Mouse (Mus musculus): ENCODE results near the gene Dand5. TPM values are rescaled to one million over a fixed set of nuclear protein-coding genes. Genes with fewer than 3 reads are reported as not detected.

The Dand5 gene
- polyA plus RNA-seq (2012; rRNA removed), result 2.5 and 2.9 TPM in 2 replicates

- H3K4me1 ChIP-seq (ENCODE audit: control insufficient read depth, insufficient read depth, low read length), result 0 out of 2 replicates have a peak, but pooled peaks cover 2% of the 10 kb centered on the region
- no peak for DNase-seq
- WGBS, result 68% methylated on average over 3 of the region's 3 CpGs
- H3K4me3 ChIP-seq (replicated peaks; ENCODE audit: extremely low read depth, low read depth, low read length), result no peak within 1 kb of the TSS
- TF ChIP-seq POLR2A (IDR thresholded peaks at IDR 0.05; ENCODE audit: borderline replicate concordance, extremely low read depth, low read depth, low read length), result no peak
- no peak for TF ChIP-seq CTCF (IDR thresholded peaks at IDR 0.05; ENCODE audit: insufficient read depth, low read length)
Measured at GRCm38 (mm10) chr8:84822723-84823122, at the start of gene Dand5. TSS of gene Dand5 (minus strand) at chr8:84822823.

- DNase-seq, result peak; percentile 80
- peak within 1 kb of the TSS; percentile 77 for H3K4me3 ChIP-seq (replicated peaks; ENCODE audit: extremely low read depth, low read depth, low read length)
- WGBS, result 11% methylated on average over 44 of the region's 46 CpGs
Measured at GRCm38 (mm10) chr8:84871376-84872308, 49.0 kb upstream of the Dand5 start, which contains the start of gene Syce2. TSS of gene Syce2 (plus strand) at chr8:84872111.

GRCm38 (mm10) chr8:84856864-84857441, 34.3 kb upstream of the Dand5 start, which contains the start of gene Farsa:
TSS of gene Farsa (plus strand) at chr8:84856989.
- H3K4me3 ChIP-seq (replicated peaks; ENCODE audit: extremely low read depth, low read depth, low read length), result peak within 1 kb of the TSS; percentile 79
- under 1% methylated on average over 39 of the region's 39 CpGs for WGBS
- TF ChIP-seq CTCF (IDR thresholded peaks at IDR 0.05; ENCODE audit: insufficient read depth, low read length) (no peak), POLR2A (IDR thresholded peaks at IDR 0.05; ENCODE audit: borderline replicate concordance, extremely low read depth, low read depth, low read length) (peak; percentile 95)
- peaks cover 3% of the 10 kb centered on the region for H3K4me1 ChIP-seq (ENCODE audit: control insufficient read depth, insufficient read depth, low read length)
- DNase-seq, result peak; percentile 88

More at GRCm38 (mm10) chr8:84871376-84872308, 49.0 kb upstream of the Dand5 start, which contains the start of gene Syce2:
- peaks cover 7% of the 10 kb centered on the region for H3K4me1 ChIP-seq (ENCODE audit: control insufficient read depth, insufficient read depth, low read length)
- no peak for TF ChIP-seq POLR2A (IDR thresholded peaks at IDR 0.05; ENCODE audit: borderline replicate concordance, extremely low read depth, low read depth, low read length)
- TF ChIP-seq CTCF (IDR thresholded peaks at IDR 0.05; ENCODE audit: insufficient read depth, low read length), result no peak

GRCm38 (mm10) chr8:84856434-84856833, 33.8 kb upstream of the Dand5 start:
- peaks cover 3% of the 10 kb centered on the region for H3K4me1 ChIP-seq (ENCODE audit: control insufficient read depth, insufficient read depth, low read length)
- no peak for DNase-seq
- H3K4me3 ChIP-seq (replicated peaks; ENCODE audit: extremely low read depth, low read depth, low read length), result no peak overlapping the region
- WGBS, result 90% methylated on average over 3 of the region's 3 CpGs
- TF ChIP-seq CTCF (IDR thresholded peaks at IDR 0.05; ENCODE audit: insufficient read depth, low read length), result no peak
- no peak for TF ChIP-seq POLR2A (IDR thresholded peaks at IDR 0.05; ENCODE audit: borderline replicate concordance, extremely low read depth, low read depth, low read length)

GRCm38 (mm10) chr8:84847684-84848435, 25.2 kb upstream of the Dand5 start:
- no peak for TF ChIP-seq CTCF (IDR thresholded peaks at IDR 0.05; ENCODE audit: insufficient read depth, low read length)
- no peak for TF ChIP-seq POLR2A (IDR thresholded peaks at IDR 0.05; ENCODE audit: borderline replicate concordance, extremely low read depth, low read depth, low read length)
- Histone ChIP-seq H3K4me3 (replicated peaks; ENCODE audit: extremely low read depth, low read depth, low read length) (no peak overlapping the region), H3K4me1 (ENCODE audit: control insufficient read depth, insufficient read depth, low read length) (peaks cover 7% of the 10 kb centered on the region)
- 40% methylated on average over 6 of the region's 6 CpGs for WGBS
- no peak for DNase-seq

GRCm38 (mm10) chr8:84846722-84847572, 24.3 kb upstream of the Dand5 start, which contains the start of gene Calr:
TSS of gene Calr (minus strand) at chr8:84846934.
- under 1% methylated on average over 55 of the region's 55 CpGs for WGBS
- peak; percentile 98 for DNase-seq
- no peak for TF ChIP-seq CTCF (IDR thresholded peaks at IDR 0.05; ENCODE audit: insufficient read depth, low read length)
- TF ChIP-seq POLR2A (IDR thresholded peaks at IDR 0.05; ENCODE audit: borderline replicate concordance, extremely low read depth, low read depth, low read length), result peak; percentile 98
- H3K4me3 ChIP-seq (replicated peaks; ENCODE audit: extremely low read depth, low read depth, low read length), result peak within 1 kb of the TSS; percentile 88
- H3K4me1 ChIP-seq (ENCODE audit: control insufficient read depth, insufficient read depth, low read length), result peaks cover 7% of the 10 kb centered on the region

GRCm38 (mm10) chr8:84846094-84846721, 23.6 kb upstream of the Dand5 start:
- TF ChIP-seq CTCF (IDR thresholded peaks at IDR 0.05; ENCODE audit: insufficient read depth, low read length), result no peak
- TF ChIP-seq POLR2A (IDR thresholded peaks at IDR 0.05; ENCODE audit: borderline replicate concordance, extremely low read depth, low read depth, low read length), result no peak
- Histone ChIP-seq H3K4me1 (ENCODE audit: control insufficient read depth, insufficient read depth, low read length) (peaks cover 7% of the 10 kb centered on the region), H3K4me3 (replicated peaks; ENCODE audit: extremely low read depth, low read depth, low read length) (peak overlapping the region; percentile 88)
- DNase-seq, result no peak
- WGBS, result under 1% methylated on average over 30 of the region's 30 CpGs
